Mouse (Mus musculus) CH12.LX (cell line): ENCODE results near the gene Abi3bp. TPM values are rescaled to one million over a fixed set of nuclear protein-coding genes. Genes with fewer than 3 reads are reported as not detected.

Source experiments
- DNase-seq: peaks from one replicate; pipeline ENCODE4 v3.0.0-alpha.2; 2013; ENCODE audit errors: extremely low read depth
- H3K27ac ChIP-seq: 2 replicates; pipeline ENCODE4 v1.5.1; 2012; ENCODE audit warnings: low read depth, mild to moderate bottlenecking, control low read depth, moderate library complexity; ENCODE audit not compliant: insufficient read depth
- H3K27me3 ChIP-seq: replicated peaks from 2 replicates; pipeline ENCODE3; 2012; ENCODE audit warnings: inconsistent platforms
- H3K36me3 ChIP-seq, 2 experiments: replicated peaks in 1 of 2; 2 replicates each; pipeline versions ENCODE3 to v1.6.1; 2012; ENCODE audit warnings: inconsistent platforms in 1 of 2, low read length in 1 of 2, mild to moderate bottlenecking in 1 of 2, mixed read lengths in 1 of 2, moderate library complexity in 1 of 2; ENCODE audit not compliant: control insufficient read depth in 1 of 2, insufficient read depth in 1 of 2
- H3K4me1 ChIP-seq, 2 experiments: 2 replicates each; pipeline ENCODE4 v1.6.1; 2012; ENCODE audit warnings: inconsistent platforms in 1 of 2, moderate library complexity in 1 of 2; ENCODE audit not compliant: insufficient read depth in 2 of 2, control insufficient read depth in 1 of 2
- H3K4me2 ChIP-seq: 2 replicates; pipeline ENCODE4 v1.6.1; 2012; ENCODE audit warnings: low read depth, mild to moderate bottlenecking, control low read depth; ENCODE audit not compliant: poor library complexity, insufficient read depth, severe bottlenecking
- H3K4me3 ChIP-seq, 3 experiments: fragments of 150-350 bp in 1 of 3; sonication (generic) in 1 of 3; replicated peaks in 1 of 3; 2 replicates each; pipeline versions ENCODE3 to v1.5.1; 2011 to 2012; ENCODE audit warnings: low read depth in 2 of 3, low read length in 2 of 3, mild to moderate bottlenecking in 2 of 3, moderate library complexity in 2 of 3, control low read depth in 1 of 3, improper control_type of control experiment in 1 of 3, inconsistent platforms in 1 of 3, mixed read lengths in 1 of 3; ENCODE audit not compliant: poor library complexity in 1 of 3
- H3K79me2 ChIP-seq: replicated peaks from 2 replicates; pipeline ENCODE4 v1.6.1; 2012; ENCODE audit warnings: mild to moderate bottlenecking, moderate library complexity; ENCODE audit not compliant: control insufficient read depth, poor library complexity, insufficient read depth, severe bottlenecking; ENCODE audit errors: extremely low read depth
- H3K9ac ChIP-seq: 2 replicates; pipeline ENCODE4 v1.6.1; 2012; ENCODE audit warnings: low read depth, mild to moderate bottlenecking, control low read depth, moderate library complexity; ENCODE audit not compliant: insufficient read depth
- H3K9me3 ChIP-seq: replicated peaks from 2 replicates; pipeline ENCODE3; 2012; ENCODE audit warnings: low read length, inconsistent platforms, mixed read lengths
- BHLHE40 ChIP-seq: IDR thresholded peaks from 2 replicates; pipeline ENCODE4 v1.6.1; 2011; ENCODE audit warnings: mild to moderate bottlenecking, low read depth, low read length, improper control_type of control experiment
- CHD1 ChIP-seq: IDR thresholded peaks from 2 replicates; pipeline ENCODE4 v1.6.1; 2012; ENCODE audit warnings: low read depth, low read length, improper control_type of control experiment, inconsistent platforms
- CHD2 ChIP-seq: IDR thresholded peaks from 2 replicates; pipeline ENCODE4 v1.6.1; 2011; ENCODE audit warnings: low read length, improper control_type of control experiment
- CTCF ChIP-seq, 2 experiments: IDR thresholded peaks in 1 of 2; conservative IDR thresholded peaks in 1 of 2; 2 replicates each; pipeline ENCODE4 v1.5.1; 2011 to 2012; ENCODE audit warnings: low read depth in 2 of 2, low read length in 2 of 2, improper control_type of control experiment in 1 of 2, inconsistent platforms in 1 of 2, mild to moderate bottlenecking in 1 of 2, moderate library complexity in 1 of 2
- E2F4 ChIP-seq: IDR thresholded peaks from 2 replicates; pipeline ENCODE4 v1.6.1; 2011; ENCODE audit warnings: low read depth, low read length, improper control_type of control experiment; ENCODE audit not compliant: insufficient replicate concordance
- ETS1 ChIP-seq: conservative IDR thresholded peaks from 2 replicates; pipeline ENCODE4 v1.6.1; 2012; ENCODE audit warnings: low read depth, mild to moderate bottlenecking, inconsistent platforms, low read length, improper control_type of control experiment, moderate library complexity
- GABPA ChIP-seq: IDR thresholded peaks from 2 replicates; pipeline ENCODE4 v1.6.1; 2012; ENCODE audit warnings: low read depth, low read length, improper control_type of control experiment, inconsistent platforms; ENCODE audit not compliant: insufficient replicate concordance
- HCFC1 ChIP-seq: IDR thresholded peaks from 2 replicates; pipeline ENCODE4 v1.6.1; 2012; ENCODE audit warnings: low read depth, mild to moderate bottlenecking, inconsistent platforms, low read length, improper control_type of control experiment
- IRF4 ChIP-seq: IDR thresholded peaks from 2 replicates; pipeline ENCODE4 v1.6.1; 2014; ENCODE audit warnings: low read depth, mild to moderate bottlenecking, inconsistent platforms, low read length, improper control_type of control experiment
- MAX ChIP-seq: IDR thresholded peaks from 2 replicates; pipeline ENCODE4 v1.6.1; 2011; ENCODE audit warnings: low read length, improper control_type of control experiment
- MEF2A ChIP-seq: IDR thresholded peaks from 2 replicates; pipeline ENCODE4 v1.6.1; 2014; ENCODE audit warnings: low read depth, mild to moderate bottlenecking, inconsistent platforms, low read length, improper control_type of control experiment, borderline replicate concordance
- NRF1 ChIP-seq: IDR thresholded peaks from 2 replicates; pipeline ENCODE4 v1.6.1; 2014; ENCODE audit warnings: low read depth, mild to moderate bottlenecking, inconsistent platforms, low read length, improper control_type of control experiment, moderate library complexity
- PAX5 ChIP-seq: IDR thresholded peaks from 2 replicates; pipeline ENCODE4 v1.6.1; 2012; ENCODE audit warnings: low read length, inconsistent platforms, mixed read lengths
- POLR2A ChIP-seq: IDR thresholded peaks from 2 replicates; pipeline ENCODE4 v1.6.1; 2011; ENCODE audit warnings: low read depth, mild to moderate bottlenecking, improper control_type of control experiment, low read length
- RCOR1 ChIP-seq: conservative IDR thresholded peaks from 2 replicates; pipeline ENCODE4 v1.6.1; 2012; ENCODE audit warnings: low read depth, mild to moderate bottlenecking, inconsistent platforms, low read length, improper control_type of control experiment
- SMC3 ChIP-seq: IDR thresholded peaks from 2 replicates; pipeline ENCODE4 v1.6.1; 2011; ENCODE audit warnings: low read depth, low read length, improper control_type of control experiment
- UBTF ChIP-seq: IDR thresholded peaks from 2 replicates; pipeline ENCODE4 v1.6.1; 2012; ENCODE audit warnings: low read depth, mild to moderate bottlenecking, inconsistent platforms, low read length, improper control_type of control experiment, moderate library complexity
- USF1 ChIP-seq: IDR thresholded peaks from 2 replicates; pipeline ENCODE4 v1.6.1; 2014; ENCODE audit warnings: low read depth, mild to moderate bottlenecking, inconsistent platforms, low read length, improper control_type of control experiment
- ZC3H11A ChIP-seq: IDR thresholded peaks from 2 replicates; pipeline ENCODE4 v1.6.1; 2012; ENCODE audit warnings: low read depth, mild to moderate bottlenecking, inconsistent platforms, low read length, improper control_type of control experiment
- ZMIZ1 ChIP-seq: IDR thresholded peaks from 2 replicates; pipeline ENCODE4 v1.6.1; 2012; ENCODE audit warnings: low read depth, mild to moderate bottlenecking, inconsistent platforms, low read length, improper control_type of control experiment
- ZNF384 ChIP-seq: IDR thresholded peaks from 2 replicates; pipeline ENCODE4 v1.6.1; 2012; ENCODE audit warnings: low read depth, low read length, improper control_type of control experiment, inconsistent platforms
- dilution Hi-C: fragments of 300-500 bp; cut with MboI; formaldehyde crosslinking; loops from 2 replicates; pipeline ENCODE4 v1.14.3; 2020; ENCODE audit warnings: low sequenced_read_pairs; ENCODE audit not compliant: extremely low pct_unique_long_range_greater_than_20kb, extremely low pct_ligation_motif_present
- in situ Hi-C: fragments of 300-500 bp; cut with MboI; formaldehyde crosslinking; loops from 3 replicates; pipeline ENCODE4 v1.14.3; 2019; ENCODE audit warnings: low sequenced_read_pairs, low pct_ligation_motif_present, low pct_unique_long_range_greater_than_20kb, mixed read lengths
- polyA plus RNA-seq: library from polyadenylated mRNA; unstranded; fragments of >175 nt; gene quantifications from 2 replicates; pipeline ENCODE4 v1.2.1, GENCODE M21; 2012; ENCODE audit warnings: low read depth; ENCODE audit not compliant: insufficient read length
- total RNA-seq, 2 experiments: library from RNA; depleted of rRNA; stranded (reverse); fragments of 300-350 nt in 1 of 2; fragments of >200 nt in 1 of 2; gene quantifications; 2 replicates each; pipeline ENCODE4 v1.2.3; 2012 to 2014

The Abi3bp gene
- total and polyA plus RNA-seq, 3 experiments = 0.13 TPM; not detected in 2

GRCm38 (mm10) chr16:56724927-56725326, 247.2 kb downstream of the Abi3bp start:
- no peaks in the 10 kb centered on the region for H3K79me2 ChIP-seq
- no peak for DNase-seq
- H3K4me2 ChIP-seq = no peak overlapping the region
- no peaks in the 10 kb centered on the region for H3K9me3 ChIP-seq
- H3K4me3 ChIP-seq = no peak overlapping the region
- dilution Hi-C loops = no loop called here
- TF ChIP-seq PAX5 (no peak), E2F4 (no peak), ZMIZ1 (no peak), ZC3H11A (no peak), CTCF (conservative IDR thresholded peaks at IDR 0.05 in 1 of 2, IDR thresholded peaks at IDR 0.05 in 1 of 2; ENCODE audit: low read depth in 2 of 2, low read length in 2 of 2) (no peak), USF1 (no peak), BHLHE40 (no peak), MEF2A (no peak), ETS1 (no peak), CHD1 (no peak), HCFC1 (no peak), UBTF (no peak), SMC3 (no peak)
- TF ChIP-seq, all 38 proteins: peak for 0
- no peak overlapping the region for H3K9ac ChIP-seq
- in situ Hi-C loops = loop anchor here (25.0 kb wide), 1 partner anchor 788 kb away; the partner anchor contains the start of gene Cep97
- H3K4me1 ChIP-seq = no peaks in the 10 kb centered on the region
- no peaks in the 10 kb centered on the region for H3K27me3 ChIP-seq
- H3K36me3 ChIP-seq = no peaks in the 10 kb centered on the region
- no peak overlapping the region for H3K27ac ChIP-seq

DNA sequence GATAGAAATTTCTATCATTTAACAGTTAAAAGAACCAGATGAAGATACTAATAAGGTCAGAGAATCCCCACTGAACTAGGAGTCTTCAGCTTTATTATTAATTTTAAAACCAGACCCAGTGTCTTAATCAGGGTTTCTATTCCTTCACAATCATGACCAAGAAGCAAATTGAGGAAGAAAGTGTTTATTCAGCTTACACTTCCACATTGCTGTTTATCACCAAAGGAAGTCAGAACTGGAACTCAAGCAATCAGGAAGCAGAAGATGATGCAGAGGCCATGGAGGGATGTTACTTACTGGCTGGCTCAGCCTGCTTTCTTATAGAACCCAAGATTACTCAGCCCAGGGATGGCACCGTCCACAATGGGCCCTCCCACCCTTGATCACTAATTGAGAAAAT, 251.4 kb downstream of the Abi3bp start:
- Histone ChIP-seq H3K79me2 (no peaks in the 10 kb centered on the region), H3K9me3 (no peaks in the 10 kb centered on the region), H3K9ac (no peak overlapping the region), H3K4me2 (no peak overlapping the region), H3K36me3 (no peaks in the 10 kb centered on the region), H3K27me3 (no peaks in the 10 kb centered on the region), H3K4me1 (no peaks in the 10 kb centered on the region), H3K27ac (no peak overlapping the region), H3K4me3 (no peak overlapping the region)
- in situ Hi-C loops = no loop called here
- DNase-seq = no peak
- no peak for TF ChIP-seq NRF1
- TF ChIP-seq HCFC1 = no peak
- TF ChIP-seq GABPA = no peak
- no peak for TF ChIP-seq UBTF
- no peak for TF ChIP-seq MEF2A
- no peak for TF ChIP-seq CHD2
- TF ChIP-seq POLR2A = no peak
- no peak for TF ChIP-seq PAX5
- TF ChIP-seq ZC3H11A = no peak
- no peak for TF ChIP-seq ETS1
- TF ChIP-seq IRF4 = no peak
- TF ChIP-seq ZNF384 = no peak
- no peak for TF ChIP-seq RCOR1
- TF ChIP-seq MAX = no peak
- dilution Hi-C loops = no loop called here

Other genes with a start within 250 kb of the Abi3bp start
- gene Tfg, start 239.6 kb downstream of the Abi3bp start, total RNA-seq (2012; rRNA removed) = 54.2 and 56.7 TPM in 2 replicates
- gene Tfg, start 239.6 kb downstream of the Abi3bp start, total RNA-seq (2014; rRNA removed) = 103 and 104 TPM in 2 replicates
- 84.1 and 132 TPM in 2 replicates for gene Tfg, start 239.6 kb downstream of the Abi3bp start, polyA plus RNA-seq